Mouse (Mus musculus) bone marrow macrophage, adult 2 months (primary cell): Measurements from ENCODE around the gene Syt7.

Experiments used
- CTCF ChIP-seq: IDR thresholded peaks from 2 replicates; pipeline ENCODE4 v1.5.1; 2012; ENCODE audit warnings: low read depth, mild to moderate bottlenecking, low read length, moderate library complexity
- POLR2A ChIP-seq: IDR thresholded peaks from 2 replicates; pipeline ENCODE4 v1.6.1; 2012; ENCODE audit warnings: mild to moderate bottlenecking, low read depth, low read length, borderline replicate concordance

- TF ChIP-seq CTCF (no peak), POLR2A (no peak)
These were observed 8.7 kb downstream of the Syt7 start for GRCm38 (mm10) chr19:10397479-10398153.
